Mouse (Mus musculus) limb, embryonic 14.5 days (tissue): Measurements from ENCODE around the gene Dusp3. TPM values are rescaled to one million over a fixed set of nuclear protein-coding genes. Genes with fewer than 3 reads are reported as not detected.

Source experiments
- ATAC-seq: fragments of 200-750 bp; cut with Nextera tagmentation; 2 replicates; pipeline ENCODE4 v1.8.0; 2017; ENCODE audit warnings: low read depth, moderate number of reproducible peaks, moderate TSS enrichment; ENCODE audit not compliant: low FRiP score
- DNase-seq: peaks from one replicate; pipeline ENCODE4 v3.0.0-alpha.2; 2015; ENCODE audit warnings: low spot score
- H3K27ac ChIP-seq: fragments of 300-500 bp; sonication (generic); replicated peaks from 2 replicates; pipeline ENCODE4 v1.5.1; 2014; ENCODE audit warnings: low read depth, mild to moderate bottlenecking, low read length, moderate library complexity, mixed read lengths
- H3K27me3 ChIP-seq: fragments of 300-500 bp; sonication (generic); 2 replicates; pipeline ENCODE4 v1.6.1; 2014; ENCODE audit warnings: low read length, mixed read lengths; ENCODE audit not compliant: control insufficient read depth, insufficient read depth
- H3K36me3 ChIP-seq: fragments of 300-500 bp; sonication (generic); 2 replicates; pipeline ENCODE4 v1.6.1; 2014; ENCODE audit warnings: mild to moderate bottlenecking, low read length, moderate library complexity, mixed read lengths; ENCODE audit not compliant: control insufficient read depth, insufficient read depth
- H3K4me1 ChIP-seq: fragments of 300-500 bp; sonication (generic); 2 replicates; pipeline ENCODE4 v1.6.1; 2014; ENCODE audit warnings: antibody characterized with exemption, low read length, mixed read lengths; ENCODE audit not compliant: control insufficient read depth, insufficient read depth
- H3K4me2 ChIP-seq: fragments of 300-500 bp; sonication (generic); replicated peaks from 2 replicates; pipeline ENCODE4 v1.6.1; 2014; ENCODE audit warnings: low read depth, mild to moderate bottlenecking, low read length, moderate library complexity; ENCODE audit not compliant: severe bottlenecking
- H3K4me3 ChIP-seq: fragments of 300-500 bp; sonication (generic); replicated peaks from 2 replicates; pipeline ENCODE4 v1.5.1; 2014; ENCODE audit warnings: low read length
- H3K9ac ChIP-seq: fragments of 300-500 bp; sonication (generic); 2 replicates; pipeline ENCODE4 v1.6.1; 2014; ENCODE audit warnings: mild to moderate bottlenecking, low read depth, low read length, moderate library complexity; ENCODE audit not compliant: severe bottlenecking
- H3K9me3 ChIP-seq: fragments of 300-500 bp; sonication (generic); 2 replicates; pipeline ENCODE4 v1.6.1; 2016; ENCODE audit warnings: low read length; ENCODE audit not compliant: control insufficient read depth
- POLR2A ChIP-seq: fragments of 200-500 bp; IDR thresholded peaks from 2 replicates; pipeline ENCODE4 v1.8.0; 2012; ENCODE audit warnings: inconsistent platforms, mild to moderate bottlenecking, moderate library complexity, borderline replicate concordance; ENCODE audit not compliant: insufficient read depth, insufficient read length; ENCODE audit errors: extremely low read depth
- WGBS: fragments of 180-500 bp; shearing (Covaris S2); extraction: QIAGEN DNeasy Blood & Tissue Kit; methylation state at CpG from one replicate; pipeline ENCODE4 v1.1.7; 2014; 5-methylcytosine and 5-hydroxymethylcytosine counted together
- polyA plus RNA-seq, 2 experiments: library from polyadenylated mRNA; depleted of rRNA in 1 of 2; stranded (reverse) in 1 of 2; unstranded in 1 of 2; fragments of >200 nt; fragmentation: Nextera tagmentation in 1 of 2; extraction: Ambion mirVana in 1 of 2; gene quantifications; 2 replicates each; pipeline versions ENCODE4 v1.2.1 to v1.2.3; 2012 to 2014

The Dusp3 gene
- polyA plus RNA-seq, 2 experiments = 20.1 to 23.6 TPM

DNA sequence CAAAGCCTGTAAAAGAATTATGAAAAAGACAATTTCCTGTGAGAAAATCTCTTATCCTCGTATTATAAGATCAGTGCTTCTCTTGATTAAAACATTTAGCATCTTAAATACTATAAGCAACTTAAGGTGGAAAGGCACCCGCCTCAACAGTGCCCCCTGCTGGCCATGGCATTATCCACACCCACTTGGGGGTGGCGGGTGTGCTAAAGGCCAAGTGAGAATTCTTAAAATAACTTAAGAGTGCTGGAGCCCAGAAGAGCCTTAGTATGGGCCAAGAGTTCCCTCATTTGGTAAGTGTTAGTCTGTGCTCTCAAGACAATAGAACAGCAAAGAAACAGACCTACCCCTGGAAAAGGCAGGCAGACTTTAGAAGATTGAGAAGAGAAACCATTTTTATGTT lies 15.4 kb downstream of the Dusp3 start:
- WGBS = 50% methylated on average over 3 of the region's 3 CpGs

DNA sequence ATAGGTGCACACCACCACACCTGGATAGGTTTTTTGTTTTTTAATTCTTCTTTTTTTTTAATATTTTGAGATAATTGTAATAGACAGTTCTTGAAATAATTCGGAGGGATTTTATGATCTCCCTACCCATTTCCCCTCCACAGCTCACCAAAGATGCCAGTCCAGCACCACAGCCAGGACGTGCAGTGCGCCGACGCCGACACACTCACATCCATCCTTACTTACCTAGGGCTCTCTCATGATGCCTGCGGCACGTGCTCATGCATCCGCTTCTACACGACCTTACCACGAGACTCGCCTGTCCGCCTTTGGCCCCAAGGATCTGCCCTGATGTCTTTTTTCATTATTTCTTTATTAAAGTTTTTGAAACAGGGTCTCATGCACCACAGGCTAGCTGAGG lies 17.0 kb downstream of the Dusp3 start:
- Histone ChIP-seq H3K27me3 (peaks cover 20% of the 10 kb centered on the region), H3K4me2 (no peak overlapping the region), H3K4me3 (no peak overlapping the region), H3K4me1 (peaks cover 9% of the 10 kb centered on the region; the same call in 1 of the 2 replicates), H3K9me3 (no peaks in the 10 kb centered on the region), H3K36me3 (no peaks in the 10 kb centered on the region), H3K9ac (no peak overlapping the region), H3K27ac (no peak overlapping the region)
- 85% methylated on average over 13 of the region's 13 CpGs for WGBS
- DNase-seq (no peak), ATAC-seq (no peak)
- no peak for TF ChIP-seq POLR2A

More for the DNA sequence above, 15.4 kb downstream of the Dusp3 start:
- no peak for TF ChIP-seq POLR2A
- Histone ChIP-seq H3K27ac (no peak overlapping the region), H3K4me1 (peaks cover 9% of the 10 kb centered on the region; the same call in 1 of the 2 replicates), H3K9me3 (no peaks in the 10 kb centered on the region), H3K36me3 (no peaks in the 10 kb centered on the region), H3K4me2 (no peak overlapping the region), H3K27me3 (peaks cover 6% of the 10 kb centered on the region; the same call in 1 of the 2 replicates), H3K9ac (no peak overlapping the region), H3K4me3 (no peak overlapping the region)
- DNase-seq = no peak
- ATAC-seq = no peak

DNA sequence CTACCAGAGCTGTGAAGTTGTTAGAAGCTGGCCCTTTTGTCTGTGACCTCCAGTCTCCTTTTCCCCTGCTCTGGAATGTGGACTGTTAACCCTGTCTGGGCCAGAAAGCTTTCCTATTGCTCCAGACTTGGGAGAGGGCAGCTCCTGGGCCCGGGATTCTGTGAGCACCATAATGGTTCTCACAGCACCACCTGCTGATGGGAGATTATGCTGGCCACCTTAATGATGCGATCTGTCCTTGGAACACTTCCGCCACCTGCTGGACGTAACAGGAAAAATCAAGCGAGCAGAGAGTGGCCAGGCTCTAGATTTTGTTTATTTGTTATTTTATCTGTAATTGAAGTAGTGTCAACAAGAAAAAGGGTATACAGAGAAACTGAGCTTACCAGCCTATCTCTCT lies 18.0 kb downstream of the Dusp3 start:
- no peak overlapping the region for H3K27ac ChIP-seq
- peaks cover 8% of the 10 kb centered on the region for H3K4me1 ChIP-seq
- DNase-seq (peak; percentile 93), ATAC-seq (peak; percentile 60)
- WGBS = under 1% methylated on average over 5 of the region's 5 CpGs
- no peaks in the 10 kb centered on the region for H3K36me3 ChIP-seq
- no peak overlapping the region for H3K9ac ChIP-seq
- TF ChIP-seq POLR2A = no peak
- no peaks in the 10 kb centered on the region for H3K9me3 ChIP-seq
- no peak overlapping the region for H3K4me3 ChIP-seq
- H3K27me3 ChIP-seq = peaks cover 30% of the 10 kb centered on the region
- H3K4me2 ChIP-seq = no peak overlapping the region

GRCm38 (mm10) chr11:101968311-101968710 lies 18.5 kb downstream of the Dusp3 start:
- peaks cover 7% of the 10 kb centered on the region for H3K4me1 ChIP-seq
- H3K9me3 ChIP-seq = no peaks in the 10 kb centered on the region
- H3K9ac ChIP-seq = no peak overlapping the region
- no peak overlapping the region for H3K4me3 ChIP-seq
- H3K27ac ChIP-seq = no peak overlapping the region
- no peak for TF ChIP-seq POLR2A
- peaks cover 35% of the 10 kb centered on the region for H3K27me3 ChIP-seq
- H3K4me2 ChIP-seq = no peak overlapping the region
- ATAC-seq = no peak
- DNase-seq = no peak
- WGBS = 11% methylated on average over 7 of the region's 7 CpGs
- H3K36me3 ChIP-seq = no peaks in the 10 kb centered on the region

- no peaks in the 10 kb centered on the region for H3K9me3 ChIP-seq
- no peak within 1 kb of the TSS for H3K4me2 ChIP-seq
- DNase-seq = no peak
- H3K27me3 ChIP-seq = peaks cover 47% of the 10 kb centered on the region
- no peak for TF ChIP-seq POLR2A
- H3K9ac ChIP-seq = no peak within 1 kb of the TSS
- peaks cover 11% of the 10 kb centered on the region for H3K4me1 ChIP-seq
- no peak within 1 kb of the TSS for H3K27ac ChIP-seq
- no peaks in the 10 kb centered on the region for H3K36me3 ChIP-seq
- no peak within 1 kb of the TSS for H3K4me3 ChIP-seq
- WGBS = 23% methylated on average over 10 of the region's 10 CpGs
- no peak for ATAC-seq
These were observed 19.7 kb downstream of the Dusp3 start, which contains the start of gene Sost for GRCm38 (mm10) chr11:101966965-101967614. Gene Sost (minus strand): TSS chr11:101967015.

DNA sequence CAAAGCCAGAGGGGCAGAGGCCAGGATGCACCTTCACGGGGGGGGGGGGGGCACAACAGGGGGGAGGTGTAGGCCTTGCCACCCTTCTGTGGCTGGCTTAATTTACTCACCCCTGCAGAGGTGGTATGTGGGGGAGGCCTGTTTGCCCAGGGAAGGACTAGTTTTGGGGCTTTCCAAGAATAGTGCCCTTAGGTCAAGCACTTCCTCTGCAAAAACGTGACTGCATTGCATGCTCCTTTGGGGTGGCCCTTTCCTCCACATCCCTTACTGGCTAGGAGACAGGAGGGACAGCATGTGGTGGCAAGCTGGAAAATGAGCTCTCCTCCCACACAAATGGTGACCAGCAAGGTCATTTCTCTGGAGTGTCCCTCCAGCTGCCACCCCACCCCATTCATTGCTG lies 21.3 kb downstream of the Dusp3 start:
- no peak overlapping the region for H3K4me3 ChIP-seq
- DNase-seq (no peak), ATAC-seq (no peak)
- no peak overlapping the region for H3K4me2 ChIP-seq
- peaks cover 11% of the 10 kb centered on the region for H3K4me1 ChIP-seq
- no peak overlapping the region for H3K9ac ChIP-seq
- TF ChIP-seq POLR2A = no peak
- H3K9me3 ChIP-seq = no peaks in the 10 kb centered on the region
- no peaks in the 10 kb centered on the region for H3K36me3 ChIP-seq
- H3K27me3 ChIP-seq = peaks cover 55% of the 10 kb centered on the region
- H3K27ac ChIP-seq = no peak overlapping the region
- WGBS = 9% methylated on average over 2 of the region's 2 CpGs
